Mouse (Mus musculus): ENCODE data around the gene Lcn3. TPM values are rescaled to one million over a fixed set of nuclear protein-coding genes. Genes with fewer than 3 reads are reported as not detected.
"Not testable (repeated sequence)": the region's sequence is repeated elsewhere in the genome, so short reads cannot be mapped to it uniquely, and the experiment has no call there.

Gene Lcn3
- not detected for total RNA-seq (2021)

GRCm38 (mm10) chr2:25765269-25765668 lies at the start of gene Lcn3:
Lcn3 (plus strand) TSS chr2:25765569.
- intact Hi-C loops (cut with DNase I) = no loop called here
- DNase-seq = no peak

- intact Hi-C loops (cut with DNase I) = no loop called here
- no peak for DNase-seq
These were observed 48.1 kb upstream of the Lcn3 start for GRCm38 (mm10) chr2:25717222-25717621.

- DNase-seq = no peak
- intact Hi-C loops (cut with DNase I) = no loop called here
These were observed 32.0 kb upstream of the Lcn3 start for GRCm38 (mm10) chr2:25733199-25733930.

DNA sequence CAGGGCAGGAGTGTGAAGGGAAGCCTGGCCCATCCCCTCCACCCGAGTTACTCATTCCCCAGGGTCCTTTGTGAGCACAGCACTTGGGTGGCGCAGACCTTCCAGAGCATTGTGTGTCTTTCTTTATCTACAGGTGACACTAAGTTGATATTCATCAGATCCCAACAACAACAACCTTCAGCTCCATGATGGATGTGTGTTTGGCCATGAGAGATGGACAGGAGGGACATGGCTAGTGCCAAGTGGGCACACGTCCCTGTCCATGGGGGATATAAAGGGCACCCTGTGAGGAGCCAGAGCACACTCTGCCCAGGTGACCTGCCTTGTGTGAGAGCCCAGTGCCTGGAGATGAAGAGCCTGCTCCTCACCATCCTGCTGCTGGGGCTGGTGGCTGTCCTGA lies 28.7 kb upstream of the Lcn3 start, which contains the start of gene Obp2b:
Obp2b (plus strand) TSS at position 301 of the 400 bp plus-strand sequence.
- DNase-seq; intact Hi-C loops (cut with DNase I): not testable (repeated sequence)

- no peak for DNase-seq
- intact Hi-C loops (cut with DNase I) = no loop called here
These were observed 23.7 kb upstream of the Lcn3 start for GRCm38 (mm10) chr2:25741671-25742070.

GRCm38 (mm10) chr2:25754201-25754600 lies 11.2 kb upstream of the Lcn3 start:
- DNase-seq = no peak
- intact Hi-C loops (cut with DNase I) = no loop called here

GRCm38 (mm10) chr2:25758064-25758625 lies 7.2 kb upstream of the Lcn3 start:
- DNase-seq = no peak
- intact Hi-C loops (cut with DNase I) = no loop called here

- intact Hi-C loops (cut with DNase I) = no loop called here
- DNase-seq = no peak
These were observed 2.4 kb downstream of the Lcn3 start for GRCm38 (mm10) chr2:25767764-25768163.

DNA sequence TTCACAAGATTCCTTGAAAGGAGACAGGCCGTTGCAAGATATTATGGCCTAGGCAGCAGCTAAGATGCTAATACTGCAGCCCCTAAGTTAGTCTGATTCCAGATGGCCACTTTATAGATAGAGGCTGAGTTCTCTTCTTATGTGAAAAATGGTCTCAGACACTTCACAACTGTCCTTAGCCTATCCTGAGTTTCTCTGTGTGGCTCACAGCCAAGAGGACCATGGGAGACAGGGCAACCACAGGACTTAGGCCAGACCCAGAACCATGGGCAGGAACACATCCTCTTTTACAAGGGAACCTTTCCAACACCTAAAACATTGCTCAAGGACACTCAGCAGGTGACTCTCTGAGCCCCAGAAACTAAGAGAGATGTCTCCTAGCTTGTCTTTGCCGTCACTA lies 8.1 kb downstream of the Lcn3 start:
- DNase-seq = no peak
- intact Hi-C loops (cut with DNase I) = no loop called here

- DNase-seq = no peak
- intact Hi-C loops (cut with DNase I) = no loop called here
These were observed 9.3 kb downstream of the Lcn3 start for GRCm38 (mm10) chr2:25774640-25775039.

GRCm38 (mm10) chr2:25775991-25776390 lies 10.6 kb downstream of the Lcn3 start:
- intact Hi-C loops (cut with DNase I) = no loop called here
- DNase-seq = no peak

GRCm38 (mm10) chr2:25776717-25777116 lies 11.3 kb downstream of the Lcn3 start, which contains the start of gene Lcn11:
Lcn11 (plus strand) TSS chr2:25777017.
- intact Hi-C loops (cut with DNase I) = no loop called here
- no peak for DNase-seq

- no peak for DNase-seq
- intact Hi-C loops (cut with DNase I) = no loop called here
These were observed 13.7 kb downstream of the Lcn3 start for GRCm38 (mm10) chr2:25779076-25779475.

DNA sequence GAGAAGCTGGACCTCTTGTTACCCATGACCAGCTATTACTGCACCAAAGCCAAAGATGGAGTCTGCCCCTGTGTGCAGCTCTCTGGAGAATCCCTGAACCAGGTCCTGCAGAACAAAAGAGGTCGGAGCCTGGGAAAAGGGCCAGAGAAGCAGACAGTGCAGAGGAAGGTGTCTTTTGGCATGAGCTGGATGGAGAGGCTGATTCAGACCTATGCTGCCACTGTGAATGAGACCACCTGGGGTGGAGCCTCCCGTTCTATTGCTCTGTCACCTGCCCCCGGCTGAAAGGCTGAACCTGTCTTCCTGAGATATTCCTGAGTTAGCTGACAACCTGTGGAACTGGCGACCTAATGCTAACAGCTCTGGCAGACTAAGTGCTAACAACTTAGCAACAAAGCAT lies 15.6 kb downstream of the Lcn3 start:
- DNase-seq = no peak
- intact Hi-C loops (cut with DNase I) = no loop called here

- DNase-seq = no peak
- intact Hi-C loops (cut with DNase I) = no loop called here
These were observed 16.6 kb downstream of the Lcn3 start, which contains the start of gene Gm13539 for GRCm38 (mm10) chr2:25781957-25782356. Gm13539 (plus strand) TSS chr2:25782257.

- DNase-seq = peak in 1 of 2 experiments; percentile 20
- intact Hi-C loops (cut with DNase I) = no loop called here
These were observed 20.4 kb downstream of the Lcn3 start for GRCm38 (mm10) chr2:25785573-25786322.

DNA sequence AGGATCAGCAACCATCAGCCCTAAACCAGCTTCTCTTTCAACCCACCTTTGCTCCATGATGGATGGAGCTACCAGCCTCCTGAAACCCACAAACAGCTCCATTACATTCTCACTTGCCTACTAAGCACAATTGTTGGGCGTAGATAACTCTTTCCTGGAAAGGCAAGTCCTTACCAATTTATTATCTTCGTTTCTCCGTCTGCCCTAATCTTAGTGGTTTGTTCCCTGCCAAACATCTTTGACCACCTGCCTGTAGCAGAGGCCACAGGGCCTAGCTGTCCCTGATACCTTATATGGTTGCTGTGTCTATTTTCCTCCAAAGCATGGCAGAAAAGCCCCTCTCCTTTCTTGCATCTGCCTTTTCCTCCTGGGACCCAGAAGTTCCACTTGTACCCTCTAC lies 23.7 kb downstream of the Lcn3 start:
- no peak for DNase-seq
- intact Hi-C loops (cut with DNase I) = no loop called here

GRCm38 (mm10) chr2:25797635-25798034 lies 32.3 kb downstream of the Lcn3 start:
- intact Hi-C loops (cut with DNase I) = no loop called here

DNA sequence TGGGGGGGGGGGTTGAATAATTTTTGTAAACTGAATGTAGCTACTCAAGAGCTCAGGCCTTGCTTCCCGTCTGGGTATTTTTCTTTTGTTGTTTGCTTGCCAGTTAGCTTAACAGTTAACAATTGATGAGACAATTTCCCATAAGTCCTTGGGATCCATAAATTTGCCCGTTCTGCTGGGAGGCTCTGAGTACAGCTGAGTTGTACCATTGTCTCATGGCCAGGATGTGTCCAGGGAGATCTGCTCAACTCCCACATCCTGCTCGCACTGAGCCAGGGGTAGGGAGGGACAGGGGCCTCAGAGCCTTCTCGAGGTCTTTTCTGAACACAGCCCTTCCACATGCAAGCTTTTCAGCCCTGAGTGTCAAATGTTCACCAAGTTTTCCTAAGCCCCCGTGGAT lies 32.7 kb downstream of the Lcn3 start:
- intact Hi-C loops (cut with DNase I) = no loop called here
- DNase-seq = peak; percentile 9 to 28

More at GRCm38 (mm10) chr2:25797635-25798034, 32.3 kb downstream of the Lcn3 start:
- peak; percentile 40 to 42 for DNase-seq

- no peak for DNase-seq
- intact Hi-C loops (cut with DNase I) = no loop called here
These were observed 46.3 kb downstream of the Lcn3 start for GRCm38 (mm10) chr2:25811711-25812110.

DNA sequence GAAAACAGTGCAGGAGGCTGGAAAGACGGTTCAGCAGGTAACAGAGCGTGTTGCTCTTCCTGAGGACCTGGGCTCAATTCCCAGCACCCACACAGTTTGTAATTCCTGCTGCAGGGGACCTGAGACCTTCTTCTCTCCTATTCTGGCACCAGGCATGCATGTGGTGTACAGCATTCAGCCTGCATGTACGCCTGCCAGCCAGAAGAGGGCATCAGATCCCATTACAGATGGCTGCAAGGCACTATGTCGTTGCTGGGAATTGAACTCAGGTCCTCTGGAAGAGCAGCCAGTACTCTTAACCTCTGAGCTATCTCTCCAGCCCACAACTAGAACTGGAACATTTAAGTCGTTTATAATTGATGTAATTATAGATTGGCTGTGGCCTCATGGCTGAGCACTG lies 48.0 kb downstream of the Lcn3 start:
- DNase-seq = no peak
- intact Hi-C loops (cut with DNase I) = no loop called here

GRCm38 (mm10) chr2:25815748-25816147 lies 50.4 kb downstream of the Lcn3 start, which contains the start of gene Glt6d1:
Glt6d1 (minus strand) TSS chr2:25815848.
- intact Hi-C loops (cut with DNase I); DNase-seq: not testable (repeated sequence)
